Mouse (Mus musculus) Patski (cell line): ENCODE results near the gene Nme6. TPM values are rescaled to one million over a fixed set of nuclear protein-coding genes. Genes with fewer than 3 reads are reported as not detected.
A peak's percentile ranks its signal among the peaks of the same experiment; 100 is the strongest.
"Not testable (repeated sequence)": the region's sequence is repeated elsewhere in the genome, so short reads cannot be mapped to it uniquely, and the experiment has no call there.

Source experiments
- ATAC-seq: fragments of 100-300 bp; one replicate; pipeline ENCODE4 v1.8.0; 2021
- CTCF ChIA-PET: fragments of 350-600 bp; sonication (Branson Sonifier 250); formaldehyde crosslinking; loops from one replicate; lab custom pipeline; 2022; ENCODE audit warnings: inconsistent platforms; lab: Charles Lee
- POLR2A ChIA-PET: fragments of 350-600 bp; sonication (Branson Sonifier 250); formaldehyde crosslinking; loops from one replicate; lab custom pipeline; 2022; ENCODE audit warnings: antibody characterized with exemption, inconsistent platforms; lab: Charles Lee
- DNase-seq: peaks from one replicate; pipeline ENCODE4 v3.0.0-alpha.2; 2011; ENCODE audit warnings: low read depth, low spot score
- H3K27me3 ChIP-seq: fragments of 371-371 bp; one replicate; pipeline ENCODE4 v1.5.1; 2021
- CTCF ChIP-seq: fragments of 100-300 bp; IDR thresholded peaks from one replicate; pipeline ENCODE4 v1.5.1; 2021
- in situ Hi-C: fragments of 300-500 bp; cut with MboI; formaldehyde crosslinking; loops from 3 replicates; pipeline ENCODE4 v1.11.1; 2018; ENCODE audit warnings: low pct_unique_long_range_greater_than_20kb, mixed read lengths
- polyA plus RNA-seq: library from polyadenylated mRNA; unstranded; gene quantifications from one replicate; pipeline ENCODE4 v1.2.3, GENCODE M21; 2021

Nme6 gene
- 25.0 TPM for polyA plus RNA-seq

DNA sequence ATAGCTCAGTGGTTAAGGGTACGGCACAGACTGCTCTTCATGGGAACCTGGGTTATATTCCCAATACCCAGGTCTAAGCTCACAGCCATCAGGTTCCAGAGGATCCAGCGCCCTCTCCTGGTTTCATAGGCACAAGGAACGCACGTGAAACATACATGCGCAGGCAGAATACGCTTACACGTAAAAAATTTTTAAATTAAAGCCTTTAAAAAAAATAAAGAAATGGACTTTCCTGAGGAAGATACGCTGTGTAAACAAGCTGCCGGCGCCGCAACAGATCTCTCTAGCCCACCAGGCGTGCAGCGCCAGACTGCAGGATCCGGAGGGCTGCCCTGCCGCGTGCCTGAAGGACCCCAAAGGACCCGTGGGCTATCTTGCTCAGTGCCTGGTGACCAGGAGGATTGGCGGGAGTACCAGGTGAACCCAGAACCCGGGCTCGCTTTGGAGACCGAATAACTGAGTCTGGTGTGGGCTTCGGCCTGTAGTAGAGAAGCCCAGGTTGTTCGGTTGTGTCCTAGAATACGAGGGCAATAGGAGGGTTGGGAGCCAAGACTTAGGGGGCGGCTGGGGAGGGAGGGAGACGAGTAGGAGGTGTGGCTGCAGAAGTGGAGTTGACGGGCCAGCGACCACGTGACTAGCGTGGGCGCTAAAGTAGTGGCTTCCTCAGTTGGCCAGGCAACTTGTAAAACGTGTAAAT, at the start of gene Nme6:
Nme6 (plus strand) TSS at position 359 of the 697 bp plus-strand sequence.
- POLR2A ChIA-PET, result interaction anchor here (1.7 kb wide), 1 partner anchor 13 kb away, joined by 7 read pairs; no protein-coding TSS in a partner anchor
- H3K27me3 ChIP-seq, result no peaks in the 10 kb centered on the region
- ATAC-seq (peak; percentile 92), DNase-seq (peak; percentile 42)
- CTCF ChIA-PET, result interaction anchor here (0.6 to 1.4 kb wide), 6 partner anchors 10 to 147 kb away, joined by 3 to 5 read pairs (median 4); no protein-coding TSS in a partner anchor
- in situ Hi-C loops, result no loop called here
- peak; percentile 91 for TF ChIP-seq CTCF

DNA sequence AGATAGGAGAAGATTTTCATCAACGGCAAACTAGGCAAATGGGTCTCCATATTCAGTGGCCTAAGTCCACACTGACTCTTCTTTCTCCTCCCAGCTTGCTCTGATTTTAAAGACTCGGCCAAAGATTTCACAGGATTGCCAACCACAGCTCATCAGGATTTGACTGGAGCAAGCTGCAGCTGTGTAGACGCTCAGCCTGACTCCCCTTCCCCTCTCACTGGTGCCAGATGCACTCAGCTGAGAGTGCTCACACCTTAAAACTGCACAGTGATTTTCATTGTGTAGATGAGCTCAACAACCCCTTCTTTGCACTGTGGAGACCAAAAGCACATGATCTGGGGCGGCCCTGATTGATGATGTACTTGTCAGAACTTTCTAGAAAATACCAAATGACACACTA, 42.0 kb upstream of the Nme6 start, which contains the start of gene Fbxw27:
Fbxw27 (minus strand) TSS at position 101 of the 400 bp plus-strand sequence.
- in situ Hi-C loops, CTCF ChIA-PET, DNase-seq: not testable (repeated sequence)

DNA sequence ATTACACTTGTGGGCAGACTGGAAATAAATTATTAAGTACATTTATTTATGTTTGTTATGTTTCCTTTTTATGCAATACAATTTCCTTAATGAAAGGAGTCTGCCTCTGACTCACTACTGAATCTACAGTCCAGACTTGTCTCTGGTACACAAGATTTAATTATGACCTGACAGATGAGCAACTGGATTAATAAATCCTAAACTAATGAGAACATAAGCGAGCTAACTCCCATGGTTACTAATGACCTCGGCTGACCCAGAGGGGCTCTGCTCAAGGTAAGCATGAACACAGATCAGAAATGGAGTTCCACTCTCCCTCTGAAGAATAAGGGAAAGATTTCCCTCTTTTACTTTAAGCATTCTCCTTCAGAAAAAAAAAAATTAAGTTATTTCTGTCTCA, 37.3 kb upstream of the Nme6 start:
- ATAC-seq, result no peak
- DNase-seq, result no peak
- no peaks in the 10 kb centered on the region for H3K27me3 ChIP-seq
- no peak for TF ChIP-seq CTCF
- in situ Hi-C loops, result no loop called here
- ChIA-PET POLR2A (no interaction called here), CTCF (no interaction called here)

More for the DNA sequence above, 42.0 kb upstream of the Nme6 start, which contains the start of gene Fbxw27:
- H3K27me3 ChIP-seq, POLR2A ChIA-PET, ATAC-seq: not testable (repeated sequence)

DNA sequence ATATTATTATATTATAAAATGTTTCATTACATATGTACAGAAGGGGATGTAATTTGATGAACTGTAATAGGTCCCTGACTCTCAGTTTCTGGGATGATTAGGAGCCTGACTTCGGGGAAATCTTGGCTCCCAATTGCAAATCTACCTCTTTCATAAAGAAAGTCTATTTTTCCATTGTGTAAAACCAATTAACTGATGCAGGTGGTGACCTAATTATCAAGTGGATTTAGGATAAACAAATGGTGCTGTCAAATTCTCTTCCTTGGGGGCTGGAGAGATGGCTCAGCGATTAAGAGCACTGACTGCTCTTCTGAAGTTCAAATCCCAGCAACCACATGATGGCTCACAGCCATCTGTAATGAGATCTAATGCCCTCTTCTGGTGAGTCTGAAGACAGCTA, 36.7 kb upstream of the Nme6 start:
- no peak for DNase-seq
- no peak for TF ChIP-seq CTCF
- in situ Hi-C loops, result no loop called here
- no peaks in the 10 kb centered on the region for H3K27me3 ChIP-seq
- CTCF ChIA-PET, result no interaction called here
- POLR2A ChIA-PET, result no interaction called here
- ATAC-seq, result no peak

DNA sequence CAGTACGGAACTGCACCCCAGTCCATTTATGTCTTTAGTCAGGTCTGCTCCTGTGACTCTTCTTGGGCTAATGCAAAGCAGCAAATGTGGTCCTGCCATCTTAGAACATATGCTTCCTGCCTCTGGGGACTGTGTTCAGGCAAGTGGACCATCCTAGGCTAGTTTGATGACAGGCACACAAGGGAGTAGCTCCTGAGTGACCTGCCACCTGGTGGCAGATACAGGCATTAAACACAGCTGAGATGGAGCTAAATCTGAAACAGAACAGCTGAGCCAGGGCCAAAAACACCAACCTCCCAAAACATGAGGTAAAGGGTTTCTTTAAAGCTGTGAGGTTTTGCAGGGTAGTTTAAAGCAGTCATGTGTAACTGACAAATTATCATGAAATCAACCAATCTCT, 34.5 kb upstream of the Nme6 start:
- DNase-seq, result no peak
- ChIA-PET POLR2A (no interaction called here), CTCF (interaction anchor here (1.0 to 1.4 kb wide), 2 partner anchors 13 to 26 kb away, joined by 4 to 5 read pairs; no protein-coding TSS in a partner anchor)
- in situ Hi-C loops, result no loop called here
- TF ChIP-seq CTCF, result peak; percentile 61
- peak; percentile 67 for ATAC-seq
- no peaks in the 10 kb centered on the region for H3K27me3 ChIP-seq

DNA sequence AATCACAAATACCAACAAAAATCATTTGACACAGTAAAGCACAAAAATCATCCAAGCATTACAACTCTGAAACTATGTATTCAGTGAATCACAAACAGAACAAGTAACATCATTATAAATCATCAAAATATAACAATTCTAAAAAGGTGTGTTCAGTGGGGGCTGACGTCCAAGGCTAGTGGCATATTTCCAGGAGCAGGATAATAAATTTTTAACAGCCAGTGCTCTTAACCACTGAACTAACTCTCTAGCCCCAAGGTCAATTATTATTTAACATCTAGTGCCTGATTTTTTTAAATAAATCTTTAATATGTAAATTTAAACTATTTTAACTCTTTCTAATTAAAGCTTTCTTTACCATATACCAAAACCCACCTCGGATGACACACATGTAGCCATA, 27.0 kb upstream of the Nme6 start:
- in situ Hi-C loops, H3K27me3 ChIP-seq, CTCF ChIA-PET, POLR2A ChIA-PET, DNase-seq, ATAC-seq: not testable (repeated sequence)

DNA sequence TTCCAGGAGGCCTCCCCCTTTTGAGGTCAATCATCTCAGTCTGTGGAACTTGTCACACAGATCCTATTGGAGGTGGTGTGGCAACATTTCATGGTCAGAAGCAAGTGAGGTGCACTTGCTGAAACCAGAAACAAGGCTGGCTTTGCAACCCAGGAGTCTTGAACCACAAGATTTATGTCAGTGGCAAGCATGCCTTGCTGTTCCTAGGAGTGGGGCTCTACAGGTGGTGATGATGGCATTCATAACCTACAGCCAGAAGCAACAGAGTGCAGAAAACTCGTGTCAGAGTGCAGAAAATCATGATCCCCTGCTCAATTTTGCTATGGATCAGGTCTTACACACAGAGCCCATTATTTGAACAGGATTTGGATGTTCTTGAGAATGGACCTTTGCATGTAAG, 26.3 kb upstream of the Nme6 start:
- POLR2A ChIA-PET, result no interaction called here
- in situ Hi-C loops, result no loop called here
- CTCF ChIA-PET, result no interaction called here
- no peaks in the 10 kb centered on the region for H3K27me3 ChIP-seq
- DNase-seq (no peak), ATAC-seq (no peak)
- no peak for TF ChIP-seq CTCF

DNA sequence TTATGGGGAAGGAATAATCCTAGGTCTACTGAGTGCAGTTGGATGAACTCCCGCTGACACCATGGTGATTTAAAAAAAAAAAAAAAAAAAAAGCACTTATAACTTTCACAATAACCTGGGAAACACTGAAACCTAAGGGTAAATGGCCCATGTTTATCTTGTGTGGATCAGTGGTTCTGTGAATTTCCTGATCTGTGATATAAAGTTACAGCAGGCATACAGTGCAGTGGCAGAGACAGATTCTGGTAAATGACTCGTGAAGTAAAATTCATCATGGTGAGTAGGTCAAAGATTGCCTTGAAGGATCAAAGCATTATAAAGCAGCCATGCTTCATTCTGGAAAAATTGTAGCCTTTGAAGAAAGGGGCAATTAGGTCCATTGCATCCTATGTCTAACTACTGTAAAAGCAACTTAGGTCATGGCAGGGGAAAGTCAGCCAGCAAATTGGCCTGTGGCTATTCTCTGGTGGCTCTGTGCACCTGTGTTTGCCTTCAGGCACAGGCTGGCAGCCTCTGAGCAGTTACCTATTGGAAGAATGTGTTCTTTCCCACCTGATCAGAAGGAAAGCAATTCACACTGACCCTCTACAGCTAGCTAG, 25.8 kb upstream of the Nme6 start:
- H3K27me3 ChIP-seq, result no peaks in the 10 kb centered on the region
- ChIA-PET CTCF (interaction anchor here (1.8 kb wide), 1 partner anchor 16 kb away, joined by 4 read pairs; no protein-coding TSS in a partner anchor), POLR2A (no interaction called here)
- in situ Hi-C loops, result no loop called here
- DNase-seq (no peak), ATAC-seq (no peak)
- no peak for TF ChIP-seq CTCF

DNA sequence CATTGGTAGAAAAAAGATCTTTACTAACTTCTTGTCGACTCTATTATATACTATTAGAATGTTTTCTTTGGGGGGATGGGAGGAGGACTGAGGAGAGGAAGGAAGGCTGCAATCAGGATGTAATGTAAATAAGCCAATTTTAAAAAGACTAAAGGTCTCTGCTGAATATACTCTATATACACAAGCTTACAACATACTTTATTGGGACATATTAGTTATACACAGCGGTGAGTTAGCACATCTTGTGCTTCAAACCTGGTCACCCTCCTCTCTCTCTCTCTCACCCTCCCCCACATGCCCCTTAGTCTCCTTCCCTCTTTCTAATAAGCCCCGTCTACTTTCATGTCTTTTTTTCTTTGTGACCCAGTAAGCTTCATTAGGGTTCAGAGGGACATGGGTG, 24.7 kb upstream of the Nme6 start:
- ATAC-seq, result no peak
- TF ChIP-seq CTCF, result no peak
- CTCF ChIA-PET, result interaction anchor here (1.8 kb wide), 1 partner anchor 15 kb away, joined by 4 read pairs; no protein-coding TSS in a partner anchor
- H3K27me3 ChIP-seq, result no peaks in the 10 kb centered on the region
- in situ Hi-C loops, result no loop called here
- no peak for DNase-seq
- POLR2A ChIA-PET, result no interaction called here

DNA sequence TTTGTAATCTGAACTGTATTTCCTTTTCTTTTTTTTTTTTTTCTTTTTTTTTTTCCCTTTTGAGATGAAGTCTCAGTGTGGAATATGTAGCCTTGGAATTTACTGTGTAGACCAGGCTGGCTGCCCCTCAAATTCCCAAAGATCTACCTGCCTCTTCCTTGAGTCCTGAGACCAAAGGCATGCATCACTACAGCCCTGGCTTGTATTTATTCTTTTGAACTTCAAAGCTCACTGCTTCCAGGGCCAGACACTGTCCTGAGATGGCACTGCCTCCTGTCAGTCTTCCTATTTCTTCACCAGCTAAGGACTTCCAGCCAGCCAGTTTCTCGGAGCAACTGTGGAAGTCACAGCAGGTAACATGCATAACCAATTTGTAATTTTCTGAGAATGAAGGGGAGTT, 20.6 kb upstream of the Nme6 start, which contains the start of gene Spink8:
Spink8 (plus strand) TSS at position 301 of the 400 bp plus-strand sequence.
- POLR2A ChIA-PET, result no interaction called here
- ATAC-seq, result no peak
- TF ChIP-seq CTCF, result no peak
- in situ Hi-C loops, result no loop called here
- CTCF ChIA-PET, result interaction anchor here (1.6 kb wide), 1 partner anchor 30 kb away, joined by 3 read pairs; no protein-coding TSS in a partner anchor
- no peaks in the 10 kb centered on the region for H3K27me3 ChIP-seq
- no peak for DNase-seq

DNA sequence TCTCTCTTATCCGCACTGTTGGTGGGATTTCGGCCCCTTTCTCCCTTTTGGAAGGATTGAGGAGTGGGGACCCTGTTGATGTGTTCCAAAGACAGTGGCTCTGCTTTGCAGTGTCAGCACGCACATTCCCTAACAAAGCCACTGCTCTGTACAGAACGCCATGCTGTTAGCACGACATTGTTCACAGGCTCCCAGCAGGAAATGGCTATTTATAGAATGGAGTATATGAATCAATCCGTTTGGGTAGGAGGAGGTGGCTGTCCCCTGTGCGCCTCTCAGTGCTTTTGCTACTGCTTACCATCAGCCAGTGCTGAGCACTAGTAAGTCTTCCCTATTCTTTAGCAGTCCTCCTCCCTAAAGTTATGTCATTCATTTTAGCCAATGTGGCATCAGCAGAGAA, 19.1 kb upstream of the Nme6 start:
- in situ Hi-C loops, result no loop called here
- no peak for TF ChIP-seq CTCF
- DNase-seq, result no peak
- no peak for ATAC-seq
- ChIA-PET CTCF (no interaction called here), POLR2A (no interaction called here)
- no peaks in the 10 kb centered on the region for H3K27me3 ChIP-seq
